Mouse (Mus musculus) heart, postnatal 0 days (tissue): ENCODE data around the gene St8sia1.

Experiments used
- CTCF ChIP-seq: IDR thresholded peaks from 2 replicates; pipeline ENCODE4 v1.5.1; 2016; ENCODE audit warnings: antibody characterized with exemption, control low read depth, low read depth
- EP300 ChIP-seq: IDR thresholded peaks from 2 replicates; pipeline ENCODE4 v1.6.1; 2016; ENCODE audit warnings: antibody characterized with exemption, low read depth

GRCm38 (mm10) chr6:142893716-142894115 is 70.5 kb downstream of the St8sia1 start:
- no peak for TF ChIP-seq CTCF
- TF ChIP-seq EP300: no peak
